Mouse (Mus musculus): ENCODE data around the gene Cmtm3. TPM values are rescaled to one million over a fixed set of nuclear protein-coding genes. Genes with fewer than 3 reads are reported as not detected.
"Not testable (repeated sequence)": the region's sequence is repeated elsewhere in the genome, so short reads cannot be mapped to it uniquely, and the experiment has no call there.

The Cmtm3 gene
- total RNA-seq (2022): 10 to 100 TPM; 10.1 to 18.4 (median 12.6) TPM

DNA sequence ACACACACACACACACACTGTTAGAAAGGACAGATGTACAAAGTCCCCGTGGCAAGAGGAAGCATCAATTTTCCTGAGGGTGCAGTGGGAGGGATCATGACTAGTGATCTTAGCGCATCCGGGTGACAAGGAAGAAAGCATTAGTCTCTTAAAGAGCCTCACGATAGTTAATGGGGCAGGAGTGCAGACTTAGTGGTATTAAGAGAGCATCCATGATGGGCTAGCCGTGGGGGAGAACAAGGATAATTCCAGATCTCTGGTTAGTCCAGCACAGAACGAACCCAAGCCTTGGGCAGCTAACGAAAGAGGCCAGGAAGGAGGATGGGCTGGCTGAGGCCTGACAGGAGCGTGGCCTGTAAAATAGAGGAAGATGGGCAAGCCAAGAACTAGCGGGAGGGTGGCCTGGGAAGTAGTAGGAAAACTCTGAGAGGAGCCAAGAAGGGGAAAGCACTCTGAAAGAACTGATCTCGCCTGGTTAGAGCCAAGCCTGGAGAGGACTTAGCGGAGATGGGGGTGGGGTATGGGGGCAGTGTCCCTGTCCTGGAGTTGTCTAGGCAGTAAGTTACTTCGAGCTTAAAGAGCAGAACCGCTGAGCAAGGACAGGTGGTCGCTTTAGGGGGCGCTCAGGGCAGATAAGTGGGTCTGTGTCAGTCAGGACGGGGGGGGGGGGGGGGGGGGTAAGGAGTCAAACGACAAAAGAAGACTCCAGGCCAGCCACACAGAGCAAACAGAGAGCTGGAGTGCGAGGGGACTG lies at the start of gene Cmtm3:
Cmtm3 (plus strand) TSS at position 182 of the 754 bp plus-strand sequence.
- DNase-seq (ENCODE audit: low spot score in 2 of 2): no peak

DNA sequence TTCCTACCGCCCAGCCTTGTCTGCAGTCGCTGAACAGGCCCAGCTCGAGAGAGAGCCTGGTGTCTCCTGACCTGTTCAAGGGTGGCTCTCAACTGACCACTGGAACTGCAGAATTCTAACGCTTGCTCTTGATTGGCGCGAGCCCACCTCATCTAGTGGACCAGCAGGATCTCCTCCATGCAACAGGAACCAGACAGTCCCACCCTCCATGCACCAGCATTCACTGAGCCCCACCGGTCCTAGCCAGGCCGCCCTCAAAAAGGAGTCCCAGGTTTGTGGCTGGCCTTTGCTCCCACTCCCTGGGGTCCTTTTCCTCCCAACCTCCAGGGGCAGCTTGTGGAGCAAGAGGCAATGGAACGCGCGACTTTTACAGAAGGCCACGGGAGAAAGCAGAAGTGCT lies 46.1 kb upstream of the Cmtm3 start, which contains the start of gene Cmtm2a:
Cmtm2a (minus strand) TSS at position 101 of the 400 bp plus-strand sequence.
- DNase-seq (ENCODE audit: low spot score in 2 of 2): not testable (repeated sequence)

DNA sequence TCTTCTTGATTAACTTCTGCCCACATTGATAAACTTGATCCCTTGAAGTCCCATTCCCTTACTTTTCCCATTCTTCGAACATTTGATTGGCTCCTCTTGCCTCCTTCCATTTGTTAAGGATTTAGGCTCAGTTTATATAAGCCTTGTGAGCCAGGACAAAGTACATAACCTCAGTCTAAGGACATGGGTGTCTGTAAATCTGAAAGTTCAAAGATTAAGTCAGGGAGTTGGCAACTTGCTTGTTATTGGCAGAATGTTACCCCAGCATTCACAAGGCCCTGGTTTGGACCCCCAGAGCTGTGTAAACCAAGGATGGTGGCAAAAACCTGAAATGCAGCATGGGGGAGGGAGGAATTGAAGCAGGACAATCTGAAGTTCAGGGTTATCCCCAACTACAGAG lies 44.8 kb upstream of the Cmtm3 start:
- DNase-seq (ENCODE audit: low spot score in 2 of 2): no peak

DNA sequence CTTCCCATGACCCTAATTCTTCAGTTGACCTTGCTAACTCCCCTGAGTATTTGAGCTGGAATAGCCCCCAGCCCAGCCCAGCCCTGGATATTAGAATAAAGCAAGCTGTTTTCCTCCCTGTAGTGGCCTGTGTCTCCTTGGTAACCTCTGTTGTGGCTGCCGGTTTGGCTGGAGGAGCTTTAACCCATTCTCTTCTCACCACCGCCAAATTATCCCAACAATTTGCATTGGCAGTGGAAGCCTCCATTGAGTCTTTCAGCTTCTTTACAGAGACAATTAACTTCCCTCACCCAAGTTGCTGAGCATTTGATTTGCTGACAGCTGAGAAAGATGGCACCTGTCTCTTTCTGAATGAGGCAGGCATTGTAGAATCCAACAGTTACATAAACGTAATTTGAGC lies 37.6 kb upstream of the Cmtm3 start:
- DNase-seq (ENCODE audit: low spot score in 2 of 2): not testable (repeated sequence)

DNA sequence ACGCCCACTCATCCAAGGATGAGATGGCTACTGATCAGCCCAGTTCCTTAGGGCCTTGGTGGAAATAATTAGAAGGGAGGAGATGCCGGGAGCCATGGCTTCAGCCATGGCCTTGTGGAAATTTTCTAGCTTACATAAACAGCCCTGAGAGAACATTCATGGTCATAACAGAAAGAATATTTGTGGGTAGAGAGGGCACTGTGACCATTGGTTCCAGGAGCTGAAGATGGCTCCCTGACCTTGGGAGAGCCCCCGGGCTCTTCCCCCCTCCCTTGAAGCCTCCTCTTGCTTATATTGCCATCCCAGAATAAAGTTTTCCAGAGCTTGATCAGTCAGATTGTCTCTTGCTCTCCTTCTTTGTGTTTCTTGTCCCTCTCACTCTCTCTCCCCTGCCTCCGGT lies 36.7 kb upstream of the Cmtm3 start:
- not testable (repeated sequence) for DNase-seq (ENCODE audit: low spot score in 2 of 2)

DNA sequence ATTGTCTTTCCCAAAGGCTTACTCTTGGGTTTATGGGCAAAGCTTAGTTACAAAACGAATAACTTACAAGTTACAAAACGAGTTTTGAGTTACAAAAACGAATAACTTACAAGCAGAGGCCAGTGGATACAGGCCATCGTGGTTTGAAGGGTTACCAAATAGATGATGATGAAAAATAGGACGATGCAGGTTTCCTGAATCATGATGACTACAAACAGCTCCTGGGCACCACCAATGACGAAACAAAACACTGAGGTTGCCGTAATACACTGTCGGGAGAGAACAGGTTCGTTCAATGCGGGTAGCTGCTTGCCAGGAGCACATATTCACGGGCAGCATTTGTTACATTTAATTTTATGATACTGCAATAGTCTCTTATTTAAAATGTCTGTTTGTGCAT lies 34.2 kb upstream of the Cmtm3 start:
- DNase-seq (ENCODE audit: low spot score in 2 of 2): no peak

DNA sequence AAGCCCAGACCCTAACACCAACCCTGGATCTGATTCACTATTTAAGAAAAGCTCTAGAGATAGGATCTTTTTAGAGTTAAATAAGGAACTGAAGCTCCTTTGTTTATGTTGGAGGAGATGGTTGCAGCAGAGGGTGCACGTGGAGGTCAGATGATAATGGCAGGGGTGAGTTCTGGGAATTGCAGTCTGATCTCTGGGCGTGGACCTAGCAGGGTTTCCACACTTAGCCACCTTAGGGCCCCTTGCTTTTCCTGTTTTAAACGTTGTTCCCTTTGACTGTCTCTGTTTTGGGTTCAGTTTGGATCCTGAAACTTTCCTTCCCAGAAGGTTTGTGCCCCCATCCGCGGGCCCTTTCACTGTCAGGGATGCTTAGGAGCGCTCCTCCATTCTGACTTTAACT lies 30.9 kb upstream of the Cmtm3 start:
- not testable (repeated sequence) for DNase-seq (ENCODE audit: low spot score in 2 of 2)

DNA sequence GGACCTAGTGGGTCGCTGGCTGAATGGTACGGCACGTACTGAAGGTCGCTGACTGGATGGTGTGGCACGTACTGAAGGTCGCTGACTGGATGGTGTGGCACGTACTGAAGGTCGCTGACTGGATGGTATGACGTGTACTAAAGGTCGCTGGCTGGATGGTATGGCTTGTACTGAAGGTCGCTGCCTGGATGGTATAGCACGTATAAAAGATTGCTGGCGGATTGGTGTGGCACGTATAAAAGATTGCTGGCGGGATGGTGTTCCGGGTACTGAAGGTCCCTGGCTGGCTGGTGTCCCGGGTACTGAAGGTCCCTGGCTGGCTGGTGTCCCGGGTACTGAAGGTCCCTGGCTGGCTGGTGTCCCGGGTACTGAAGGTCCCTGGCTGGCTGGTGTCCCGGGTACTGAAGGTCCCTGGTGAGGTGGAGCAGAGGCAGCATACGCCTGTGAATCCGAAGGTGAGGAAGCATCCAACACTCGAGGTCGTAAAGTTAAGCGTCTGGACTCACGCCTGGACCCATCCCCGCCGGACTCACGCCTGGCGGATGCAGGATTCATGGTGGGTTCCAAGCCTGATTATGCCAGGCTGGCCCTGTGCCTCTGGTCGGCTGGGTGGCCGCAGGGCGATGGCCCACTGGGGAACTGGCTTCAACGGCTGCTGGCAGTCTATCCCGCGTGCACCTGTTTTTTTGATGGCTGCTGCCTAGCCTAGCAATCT lies 29.6 kb upstream of the Cmtm3 start, which contains the start of the genes Gm45711 and Cmtm1:
Gm45711 (minus strand) TSS at position 641 of the 715 bp plus-strand sequence.
Cmtm1 (minus strand) TSS at position 705 of the 715 bp plus-strand sequence.
- not testable (repeated sequence) for DNase-seq (ENCODE audit: low spot score in 2 of 2)

DNA sequence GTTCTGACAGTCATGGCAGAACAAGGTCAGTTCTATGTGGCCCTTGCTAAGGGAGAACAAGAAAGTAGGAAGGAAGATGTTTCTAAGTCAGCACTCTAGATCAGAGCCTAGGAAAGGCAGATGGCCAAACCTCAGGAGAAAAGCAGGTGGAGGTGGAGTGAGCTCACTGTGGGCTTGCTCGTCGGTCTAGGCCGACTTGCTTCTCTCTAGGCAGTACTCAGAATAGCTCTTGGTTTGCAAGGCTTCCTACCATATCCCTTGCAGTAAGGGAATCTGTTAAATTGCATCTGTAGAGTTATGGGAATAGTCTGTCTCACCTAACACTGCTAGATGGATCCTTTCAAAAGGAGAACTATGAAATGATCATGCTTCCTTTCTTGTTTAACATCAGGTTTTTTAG lies 27.2 kb upstream of the Cmtm3 start:
- DNase-seq (ENCODE audit: low spot score in 2 of 2): not testable (repeated sequence)

DNA sequence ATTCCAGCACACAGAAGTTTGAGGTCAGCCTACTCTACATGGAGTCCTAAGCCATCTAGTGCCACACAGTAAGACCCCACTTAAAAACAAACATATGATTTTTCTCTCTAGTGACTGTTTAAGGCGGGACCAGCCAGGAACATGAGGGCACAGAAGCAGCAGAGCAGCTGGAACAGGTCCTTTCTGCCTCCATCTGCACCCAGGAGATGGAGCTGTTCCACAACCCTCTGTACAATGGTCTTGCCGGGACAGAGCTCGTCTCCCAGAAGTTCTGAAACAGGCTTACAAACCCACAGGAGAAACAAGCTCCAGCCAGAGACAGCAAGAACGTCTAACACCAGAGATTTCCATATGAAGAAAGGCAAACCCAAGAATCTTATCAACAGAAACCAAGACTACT lies 25.9 kb upstream of the Cmtm3 start:
- DNase-seq (ENCODE audit: low spot score in 2 of 2): no peak

DNA sequence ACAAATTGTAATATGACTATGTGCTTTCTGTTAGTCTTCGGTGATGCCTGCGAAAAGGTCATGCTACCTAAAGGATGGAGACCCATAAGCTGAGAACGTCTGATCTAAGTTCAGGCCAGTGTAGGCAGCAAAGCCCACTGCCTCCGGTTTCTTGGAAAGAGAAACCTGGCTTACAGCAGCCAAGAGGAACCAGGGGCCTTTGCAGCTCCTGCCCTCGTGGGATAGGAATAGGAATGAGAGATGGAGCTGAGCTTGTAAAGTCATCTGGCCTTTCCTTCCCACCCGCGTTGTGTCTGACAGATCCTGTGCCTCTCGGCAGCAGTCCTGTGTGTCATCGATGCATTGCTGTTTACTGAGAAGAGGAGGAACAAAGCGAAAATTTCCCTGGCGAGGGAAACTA lies 17.9 kb upstream of the Cmtm3 start, which contains the start of gene Gm11020:
Gm11020 (plus strand) TSS at position 301 of the 400 bp plus-strand sequence.
- DNase-seq (ENCODE audit: low spot score in 2 of 2): not testable (repeated sequence)

DNA sequence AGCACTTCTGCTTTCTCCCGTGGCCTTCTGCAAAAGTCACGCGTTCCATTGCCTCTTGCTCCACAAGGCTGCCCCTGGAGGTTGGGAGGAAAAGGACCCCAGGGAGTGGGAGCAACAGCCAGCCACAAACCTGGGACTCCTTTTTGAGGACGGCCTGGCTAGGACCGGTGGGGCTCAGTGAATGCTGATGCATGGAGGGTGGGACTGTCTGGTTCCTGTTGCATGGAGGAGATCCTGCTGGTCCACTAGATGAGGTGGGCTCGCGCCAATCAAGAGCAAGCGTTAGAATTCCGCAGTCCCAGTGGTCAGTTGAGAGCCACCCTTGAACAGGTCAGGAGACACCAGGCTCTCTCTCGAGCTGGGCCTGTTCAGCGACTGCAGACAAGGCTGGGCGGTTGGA lies 17.3 kb upstream of the Cmtm3 start, which contains the start of gene Cmtm2b:
Cmtm2b (plus strand) TSS at position 301 of the 400 bp plus-strand sequence.
- DNase-seq (ENCODE audit: low spot score in 2 of 2): not testable (repeated sequence)

DNA sequence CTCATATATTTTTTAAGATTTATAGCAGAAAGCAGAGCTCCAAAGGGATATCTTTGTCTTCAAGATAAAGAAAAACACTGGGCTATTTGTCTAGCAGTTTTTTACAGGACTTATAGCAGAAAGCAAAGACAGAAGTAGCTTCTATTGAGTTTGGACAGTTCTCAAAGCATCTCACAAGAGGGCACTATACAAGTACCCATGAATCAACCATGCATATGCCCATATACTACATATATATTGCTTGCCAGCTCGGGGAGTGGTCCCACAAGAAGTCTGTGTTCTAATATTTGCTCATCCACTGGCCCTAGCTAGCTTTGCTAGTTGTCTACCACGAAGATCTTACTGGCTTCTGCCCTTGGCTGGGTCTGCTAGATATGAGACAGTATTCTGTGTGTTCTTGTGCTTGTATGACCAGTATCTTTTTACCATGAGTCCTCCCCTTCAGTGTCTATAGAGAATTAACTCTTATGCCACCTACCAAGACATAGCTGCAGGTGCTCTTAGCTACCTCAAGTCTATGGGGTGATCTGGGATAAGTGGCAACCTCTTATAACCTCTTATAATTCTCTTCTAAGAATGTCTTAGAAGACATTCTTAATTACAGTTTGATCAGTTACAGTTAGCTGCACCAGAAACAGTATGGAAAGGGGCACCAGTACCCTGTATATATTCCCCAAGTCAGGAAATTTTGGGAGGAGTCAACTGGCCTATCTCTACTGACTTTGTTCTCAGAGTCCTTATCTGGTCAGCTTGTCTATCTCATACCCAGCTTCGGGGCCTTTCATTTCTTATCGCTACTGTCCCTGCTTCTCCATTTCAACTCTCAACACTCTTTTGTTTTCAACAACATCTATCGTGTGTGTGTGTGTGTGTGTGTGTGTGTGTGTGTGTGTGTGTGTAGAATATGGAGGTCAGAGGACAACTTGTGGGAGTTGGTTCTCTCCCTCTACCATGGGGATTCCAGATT lies 6.3 kb upstream of the Cmtm3 start:
- DNase-seq (ENCODE audit: low spot score in 2 of 2): no peak

DNA sequence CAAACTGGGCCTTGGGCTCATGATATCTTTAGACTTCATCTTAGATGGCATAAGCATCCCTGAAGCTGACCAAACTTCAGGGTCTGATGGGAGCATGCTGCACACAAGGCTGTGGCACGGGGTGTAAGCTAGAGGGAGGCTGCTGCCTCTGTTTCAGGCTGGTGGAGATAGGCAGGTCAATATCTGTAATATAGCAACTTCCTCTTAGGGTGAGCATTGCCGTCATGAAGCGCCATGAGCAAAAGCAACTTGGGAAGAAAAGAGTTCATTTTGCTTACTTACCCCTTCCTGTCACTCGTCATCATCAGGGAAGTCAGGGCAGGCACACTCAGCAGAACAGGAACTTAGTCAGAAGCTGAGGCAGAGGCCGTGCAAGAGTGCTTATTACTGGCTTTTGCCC lies 5.4 kb upstream of the Cmtm3 start:
- DNase-seq (ENCODE audit: low spot score in 2 of 2): no peak

DNA sequence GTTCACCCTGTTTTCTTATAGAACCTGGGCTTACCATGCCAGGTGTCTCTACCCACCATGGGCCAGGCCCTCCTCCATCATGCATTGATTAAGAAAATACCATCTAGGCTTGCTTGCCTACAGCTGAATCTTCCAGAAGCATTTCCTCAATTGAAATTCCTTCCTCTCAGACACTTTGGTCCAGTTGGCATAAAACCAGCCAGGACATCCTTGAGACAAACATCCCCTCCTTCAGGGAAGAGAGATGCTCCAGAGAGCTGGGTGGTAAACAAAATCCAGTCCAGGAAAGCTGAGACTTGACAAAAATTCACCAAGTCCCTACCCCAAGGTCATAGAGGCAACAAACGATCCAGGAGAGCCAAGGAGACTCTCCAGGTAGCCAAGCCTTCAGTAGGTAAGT lies 5.0 kb upstream of the Cmtm3 start:
- DNase-seq (ENCODE audit: low spot score in 2 of 2): no peak

DNA sequence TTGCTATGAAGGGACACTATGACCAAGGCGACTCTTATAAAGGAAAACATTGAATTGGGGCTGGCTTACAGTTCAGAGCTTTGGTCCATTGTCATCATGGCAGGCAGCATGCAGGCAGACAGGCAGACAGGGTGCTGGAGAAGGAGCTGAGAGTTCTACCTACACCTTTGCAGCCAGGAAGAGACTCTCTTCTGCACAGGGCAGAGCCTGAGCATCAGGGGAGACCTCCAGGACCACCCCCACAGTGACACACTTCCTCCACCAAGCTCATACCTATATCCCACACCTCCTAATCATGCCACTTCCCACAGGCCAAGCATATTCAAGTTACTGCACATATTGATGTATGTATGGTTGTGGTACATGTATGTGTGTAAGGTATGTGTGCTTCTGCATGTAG lies 2.4 kb upstream of the Cmtm3 start:
- no peak for DNase-seq (ENCODE audit: low spot score in 2 of 2)

DNA sequence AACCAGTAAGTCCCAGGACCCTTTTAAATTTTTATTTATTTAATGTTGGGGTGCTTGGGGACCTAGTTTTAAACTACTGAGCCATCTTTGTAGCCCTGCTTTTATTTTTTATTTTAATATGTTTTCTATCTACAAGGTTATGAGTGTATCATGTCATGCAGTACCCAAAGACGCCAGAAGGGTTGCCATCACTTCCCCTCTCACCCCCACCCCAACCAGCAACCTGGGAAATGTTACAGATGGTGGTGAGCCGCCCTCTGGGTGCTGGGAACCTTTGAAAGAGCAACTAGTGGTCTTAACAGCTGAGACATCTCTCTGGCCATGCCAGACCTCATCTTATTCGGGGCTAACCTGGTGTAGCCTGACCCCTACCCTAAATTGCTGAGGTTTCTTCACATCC lies 1.3 kb upstream of the Cmtm3 start:
- no peak for DNase-seq (ENCODE audit: low spot score in 2 of 2)

DNA sequence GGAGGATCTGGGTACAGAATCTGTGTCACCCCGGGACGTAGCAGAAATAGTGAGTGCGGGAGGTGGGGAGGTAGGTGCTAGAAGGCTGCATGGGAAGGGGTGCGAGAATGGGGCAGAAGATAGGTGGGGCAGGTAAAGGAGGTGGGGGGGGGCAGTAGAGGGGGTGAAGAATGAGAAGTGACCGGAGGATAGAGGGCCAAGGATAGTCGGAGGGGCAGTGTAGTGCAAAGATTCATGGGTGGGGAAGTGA lies 698 bp downstream of the Cmtm3 start:
- no peak for DNase-seq (ENCODE audit: low spot score in 2 of 2)

DNA sequence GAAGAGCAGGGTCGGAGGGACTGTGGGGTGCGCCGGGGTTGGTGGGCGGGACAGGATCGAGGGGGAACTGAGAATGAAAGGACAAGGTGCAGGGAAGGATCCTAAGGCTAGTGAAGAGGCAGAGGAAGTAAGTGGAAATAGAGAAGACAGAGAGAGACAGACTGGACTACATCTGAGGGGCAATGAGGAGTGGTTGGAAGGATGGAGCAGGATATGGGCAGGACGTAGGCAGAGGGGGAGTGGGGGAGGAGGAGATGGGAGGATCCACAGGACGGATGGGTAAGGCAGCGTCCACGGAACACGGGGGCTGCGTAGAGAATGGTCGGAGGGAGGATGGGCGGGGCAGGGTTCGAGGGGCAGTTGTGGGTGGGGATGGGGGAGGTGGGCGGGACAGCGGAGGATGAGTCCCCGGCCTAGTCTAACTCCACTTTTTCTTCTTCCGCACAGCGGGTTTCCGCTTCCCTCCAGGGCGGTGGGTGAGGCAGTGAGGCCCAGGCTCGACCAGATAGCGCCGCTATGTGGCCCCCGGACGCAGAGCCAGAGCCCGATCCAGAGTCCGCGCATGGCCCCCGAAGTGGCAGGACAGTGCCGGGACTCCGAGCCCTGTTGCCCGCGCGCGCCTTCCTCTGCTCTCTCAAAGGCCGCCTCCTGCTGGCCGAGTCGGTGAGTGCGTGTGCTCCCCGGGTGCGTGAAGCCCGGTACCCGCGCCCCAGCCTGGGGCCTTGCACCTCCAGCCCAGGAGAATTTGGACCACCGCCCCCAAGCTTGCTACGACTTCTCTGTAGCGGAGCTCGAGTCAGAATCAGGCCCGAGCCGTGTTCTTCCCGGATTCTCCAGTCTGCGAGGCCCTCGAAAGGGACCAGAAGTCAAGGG lies 1.3 kb downstream of the Cmtm3 start:
- peak in 1 of 2 experiments; percentile 46 for DNase-seq (ENCODE audit: low spot score in 2 of 2)

DNA sequence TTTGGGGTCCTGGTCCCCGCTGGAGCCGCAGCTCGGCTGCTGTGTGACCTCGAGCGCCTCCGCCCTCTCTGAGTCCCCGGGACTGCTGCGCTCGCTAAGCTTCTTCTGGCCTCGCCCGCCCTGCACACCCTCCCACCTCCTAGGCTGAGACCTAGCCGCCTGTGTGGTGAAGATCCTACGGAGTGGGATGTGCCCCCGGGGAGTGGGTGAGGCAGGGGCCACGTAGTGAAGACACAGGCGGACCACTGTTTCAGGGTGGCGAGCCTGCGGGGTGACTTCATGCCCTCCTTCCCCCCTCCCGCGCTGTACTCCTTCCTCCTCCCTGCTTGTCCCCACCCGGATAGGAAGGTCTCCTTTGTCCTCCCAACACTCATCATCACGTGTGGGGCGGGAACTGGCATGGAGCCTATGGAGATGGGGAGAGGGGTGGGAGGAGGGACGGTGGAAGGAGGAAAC lies 1.9 kb downstream of the Cmtm3 start:
- DNase-seq (ENCODE audit: low spot score in 2 of 2): peak in 1 of 2 experiments; percentile 33
